Mouse (Mus musculus) lung, adult 2 months (tissue): Measurements from ENCODE around the gene Gm42906.

Experiments
- CTCF ChIP-seq: fragments of 200-500 bp; IDR thresholded peaks from 2 replicates; pipeline ENCODE4 v1.5.1; 2011; ENCODE audit warnings: mild to moderate bottlenecking, low read length, control low read depth; ENCODE audit not compliant: insufficient read depth
- POLR2A ChIP-seq: fragments of 200-500 bp; IDR thresholded peaks from 2 replicates; pipeline ENCODE4 v1.6.1; 2011; ENCODE audit warnings: low read depth, mild to moderate bottlenecking, control low read depth, low read length, borderline replicate concordance; ENCODE audit errors: extremely low read depth

GRCm38 (mm10) chr5:151410006-151410405, 18.0 kb downstream of the Gm42906 start:
- TF ChIP-seq CTCF (no peak), POLR2A (no peak)
